Mouse (Mus musculus): Measurements from ENCODE around the gene Xpnpep1. TPM values are rescaled to one million over a fixed set of nuclear protein-coding genes. Genes with fewer than 3 reads are reported as not detected.

Xpnpep1 gene
- total RNA-seq, 1 experiment from 2014 or later, result 19.0 TPM

DNA sequence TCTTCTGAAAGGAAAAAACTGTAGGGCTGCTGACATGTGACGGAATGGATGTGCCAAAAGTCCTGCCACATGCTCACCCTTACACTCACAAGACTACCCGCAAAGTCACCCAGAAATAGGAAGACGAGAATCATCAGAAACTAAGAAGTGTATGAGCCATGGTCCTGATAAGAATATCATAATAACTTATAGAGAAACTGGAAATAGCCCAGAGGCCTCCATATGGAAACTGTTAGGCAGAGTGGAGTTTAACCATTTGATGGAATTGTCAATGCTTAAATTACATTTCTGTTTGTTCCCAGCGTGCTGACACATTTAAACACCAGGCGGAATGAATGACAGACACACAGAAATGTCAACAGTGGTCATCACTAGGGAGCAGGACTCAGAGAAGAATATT lies 31.1 kb downstream of the Xpnpep1 start:
- ATAC-seq (ENCODE audit: extremely low read depth, insufficient number of reproducible peaks, low FRiP score, poor library complexity, severe bottlenecking), result no peak

GRCm38 (mm10) chr19:53008020-53008705 lies 31.9 kb downstream of the Xpnpep1 start:
- no peak for ATAC-seq (ENCODE audit: extremely low read depth, insufficient number of reproducible peaks, low FRiP score, poor library complexity, severe bottlenecking)

- no peak for ATAC-seq (ENCODE audit: extremely low read depth, insufficient number of reproducible peaks, low FRiP score, poor library complexity, severe bottlenecking)
Observed at GRCm38 (mm10) chr19:53005978-53006377, 34.0 kb downstream of the Xpnpep1 start.

GRCm38 (mm10) chr19:53003554-53004365 lies 36.3 kb downstream of the Xpnpep1 start:
- no peak for ATAC-seq (ENCODE audit: extremely low read depth, insufficient number of reproducible peaks, low FRiP score, poor library complexity, severe bottlenecking)

GRCm38 (mm10) chr19:53002166-53003095 lies 37.6 kb downstream of the Xpnpep1 start:
- no peak for ATAC-seq (ENCODE audit: extremely low read depth, insufficient number of reproducible peaks, low FRiP score, poor library complexity, severe bottlenecking)

GRCm38 (mm10) chr19:52992880-52993440 lies 47.1 kb downstream of the Xpnpep1 start:
- ATAC-seq (ENCODE audit: extremely low read depth, insufficient number of reproducible peaks, low FRiP score, poor library complexity, severe bottlenecking), result no peak

GRCm38 (mm10) chr19:52991924-52992323 lies 48.1 kb downstream of the Xpnpep1 start:
- no peak for ATAC-seq (ENCODE audit: extremely low read depth, insufficient number of reproducible peaks, low FRiP score, poor library complexity, severe bottlenecking)

DNA sequence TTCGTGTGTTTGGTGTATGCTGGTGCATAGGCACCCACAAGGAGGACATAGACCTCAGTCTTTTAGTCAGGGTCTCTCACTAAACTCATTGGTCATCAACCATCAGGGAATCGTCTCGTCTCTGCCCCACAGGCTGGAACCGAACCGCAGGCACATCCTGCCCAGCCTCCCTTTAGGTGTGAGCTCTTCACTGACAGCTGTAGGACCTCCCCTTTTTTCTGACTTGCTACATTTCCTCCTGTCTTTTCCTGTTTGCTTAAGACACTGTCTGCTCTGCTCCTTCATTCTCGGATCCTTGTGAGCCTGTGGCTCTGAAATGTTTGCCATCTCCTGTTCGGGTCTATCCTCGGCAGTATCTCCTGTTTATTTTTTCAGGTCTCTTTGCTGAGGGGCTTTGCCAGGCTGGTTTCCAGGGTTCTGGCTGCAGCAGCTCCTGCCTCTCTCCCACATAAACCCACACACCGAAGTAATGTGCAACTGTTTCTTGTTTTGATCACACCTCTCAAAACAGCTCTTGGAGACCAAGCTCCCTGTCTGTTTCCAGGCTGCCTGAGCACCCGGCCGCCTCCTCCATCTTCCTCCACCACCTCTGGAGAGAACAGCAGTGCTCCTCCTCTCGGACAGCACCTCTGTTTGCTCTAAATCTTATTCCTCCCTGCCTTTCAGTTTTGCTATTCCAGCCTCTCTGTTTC lies 60.8 kb downstream of the Xpnpep1 start:
- no peak for ATAC-seq (ENCODE audit: extremely low read depth, insufficient number of reproducible peaks, low FRiP score, poor library complexity, severe bottlenecking)

GRCm38 (mm10) chr19:52975564-52976185 lies 64.3 kb downstream of the Xpnpep1 start:
- ATAC-seq (ENCODE audit: extremely low read depth, insufficient number of reproducible peaks, low FRiP score, poor library complexity, severe bottlenecking), result 0 out of 2 replicates have a peak, but pooled peaks have one; percentile 6

- no peak for ATAC-seq (ENCODE audit: extremely low read depth, insufficient number of reproducible peaks, low FRiP score, poor library complexity, severe bottlenecking)
Observed at GRCm38 (mm10) chr19:52966339-52966738, 73.7 kb downstream of the Xpnpep1 start.

DNA sequence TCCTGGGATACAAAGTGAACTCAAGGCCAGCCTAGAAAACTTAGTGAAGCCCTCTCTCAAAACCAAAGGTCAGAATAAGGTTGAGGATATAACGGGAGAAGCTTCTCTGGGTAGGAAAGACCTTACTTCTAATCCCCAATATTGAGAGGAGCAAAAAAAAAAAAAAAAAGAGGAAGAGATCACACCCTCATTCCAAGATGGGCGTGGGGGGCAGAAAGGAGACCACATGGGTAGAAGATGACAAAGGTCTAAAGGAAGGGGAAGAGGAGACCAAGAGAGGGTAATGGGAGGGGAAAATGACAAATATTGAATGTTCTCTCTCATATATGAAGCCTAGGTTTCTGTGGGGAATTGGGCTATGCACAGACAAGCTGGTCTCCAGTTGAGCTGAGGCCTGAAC lies 77.3 kb downstream of the Xpnpep1 start:
- ATAC-seq (ENCODE audit: extremely low read depth, insufficient number of reproducible peaks, low FRiP score, poor library complexity, severe bottlenecking), result no peak

DNA sequence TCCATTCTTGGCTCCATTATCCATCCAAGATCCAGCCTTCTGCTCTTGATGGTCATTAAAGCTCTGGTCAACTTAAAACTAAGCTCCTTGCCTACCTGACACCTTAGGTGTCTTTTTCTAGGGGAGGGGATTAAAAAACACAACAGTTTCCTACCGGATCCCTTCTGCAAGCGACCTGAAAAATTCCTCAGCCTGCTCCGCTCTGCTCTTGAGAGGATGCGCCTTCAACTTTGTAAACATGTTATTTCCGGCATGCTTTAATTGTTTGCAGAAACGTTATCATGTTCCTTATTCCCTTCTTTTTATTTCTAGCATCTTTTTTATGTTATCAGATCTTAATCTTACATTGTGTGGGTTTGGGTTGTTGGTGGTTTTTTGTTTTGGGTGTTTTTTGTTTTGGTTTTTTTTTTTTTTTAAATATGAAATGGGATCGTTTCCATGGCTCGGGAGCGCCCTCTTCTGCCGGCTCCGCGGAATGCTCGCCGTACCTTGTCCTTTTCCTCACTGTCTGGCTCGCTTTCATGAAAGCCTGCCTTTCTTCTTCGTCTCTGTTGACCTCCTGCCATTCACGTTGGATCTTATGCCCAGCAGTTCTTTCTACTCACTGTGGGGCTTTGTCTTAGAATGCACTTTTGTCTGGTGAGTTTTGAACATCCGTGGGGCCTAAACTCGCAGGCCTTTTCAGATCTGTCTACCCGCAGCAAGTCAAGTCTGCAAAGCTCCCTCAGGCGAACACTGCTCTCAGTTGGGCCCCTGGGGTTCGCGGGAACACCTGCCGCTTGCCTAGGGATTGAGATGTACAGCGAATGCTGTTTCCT lies 117.1 kb downstream of the Xpnpep1 start:
- ATAC-seq (ENCODE audit: extremely low read depth, insufficient number of reproducible peaks, low FRiP score, poor library complexity, severe bottlenecking), result no peak

DNA sequence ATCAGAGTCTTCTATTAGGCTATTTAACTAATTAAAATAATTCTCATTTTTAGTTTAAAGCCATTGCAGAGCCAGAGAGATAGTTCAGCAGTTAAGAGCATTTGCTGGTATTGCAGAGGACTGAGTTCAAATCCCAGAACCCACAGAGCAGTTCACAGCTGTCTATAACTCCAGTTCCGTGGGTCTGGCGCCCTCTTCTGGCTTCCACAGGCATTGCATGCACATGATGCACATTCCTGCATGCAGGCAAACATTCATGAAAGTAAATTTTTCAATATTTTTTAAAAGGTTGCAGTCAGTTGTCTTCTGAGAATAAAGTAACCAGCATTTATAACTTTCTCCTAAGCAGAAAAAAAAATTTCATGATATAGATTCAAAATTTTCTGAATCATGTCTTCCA lies 135.8 kb downstream of the Xpnpep1 start:
- ATAC-seq (ENCODE audit: extremely low read depth, insufficient number of reproducible peaks, low FRiP score, poor library complexity, severe bottlenecking), result no peak

- ATAC-seq (ENCODE audit: extremely low read depth, insufficient number of reproducible peaks, low FRiP score, poor library complexity, severe bottlenecking), result no peak
Observed at GRCm38 (mm10) chr19:52891807-52892442, 148.1 kb downstream of the Xpnpep1 start.
